Comparison of ENCODE assay signal across 18 mouse cellular contexts in the genomic region with DNA sequence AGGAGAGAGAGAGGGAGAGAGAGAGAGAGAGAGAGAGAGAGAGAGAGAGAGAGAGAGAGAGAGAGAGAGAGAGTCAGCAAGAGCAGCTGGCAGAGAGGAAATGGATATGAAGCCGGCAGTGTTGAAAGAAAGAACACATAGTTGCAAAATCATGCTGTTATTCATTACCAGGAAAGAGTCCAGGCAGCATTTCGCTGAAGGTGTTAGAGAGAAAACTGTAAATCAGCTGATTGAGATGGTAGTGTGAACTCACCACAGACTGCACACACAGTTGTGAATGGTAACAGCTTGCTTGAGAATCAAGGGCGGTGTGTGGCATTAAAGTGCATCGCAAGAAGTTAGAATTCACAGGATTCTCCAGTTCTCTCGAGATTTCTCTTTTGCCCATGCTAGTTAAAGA. TPM values are rescaled to one million over a fixed set of nuclear protein-coding genes. Genes with fewer than 3 reads are reported as not detected.
DNase-seq lines count a peak whose midpoint lies in the region; ATAC-seq lines count a peak whose summit lies in the region.
"Had no signal": no experiment of that assay in that cellular context is flagged by ENCODE, and none has a peak within 500 bp of the region (broad histone marks: within the 10 kb centered on the region; RNA-seq: fewer than 3 reads in every experiment).

No protein-coding gene starts in this region.

- H3K4me1 ChIP-seq in neural tube, embryonic 14.5 days (ENCODE audit: control insufficient read depth, insufficient read depth, low read length): no peaks in the 10 kb centered on the region
- 0 out of 2 replicates have a peak, but pooled peaks cover 2% of the 10 kb centered on the region for H3K4me1 ChIP-seq in forebrain, embryonic 16.5 days (replicated peaks; ENCODE audit: control insufficient read depth, insufficient read depth, low read length)
- H3K4me1 ChIP-seq: limb, embryonic 10.5 days; lung, embryonic 15.5 days had no signal

- H3K4me3 ChIP-seq in neural tube, embryonic 14.5 days (ENCODE audit: low read depth, low read length): no peak overlapping the region
- H3K4me3 ChIP-seq in forebrain, embryonic 16.5 days (replicated peaks; ENCODE audit: low read length): no peak overlapping the region
- H3K4me3 ChIP-seq: limb, embryonic 10.5 days; lung, embryonic 15.5 days had no signal

- H3K9me3 ChIP-seq in neural tube, embryonic 14.5 days (ENCODE audit: control insufficient read depth, low read length): no peaks in the 10 kb centered on the region
- H3K9me3 ChIP-seq in forebrain, embryonic 16.5 days (ENCODE audit: control insufficient read depth, low read length): no peaks in the 10 kb centered on the region
- H3K9me3 ChIP-seq: limb, embryonic 10.5 days; lung, embryonic 15.5 days had no signal

- no peak for ATAC-seq in neural tube, embryonic 14.5 days (ENCODE audit: low read depth)
- peak; percentile 85 for ATAC-seq in forebrain, embryonic 16.5 days

- WGBS in neural tube, embryonic 14.5 days: 63% methylated on average over 5 of the region's 5 CpGs
- 46% methylated on average over 5 of the region's 5 CpGs for WGBS in forebrain, embryonic 16.5 days

- H3K9ac ChIP-seq in neural tube, embryonic 14.5 days (replicated peaks; ENCODE audit: low read depth, low read length): no peak overlapping the region
- H3K9ac ChIP-seq in forebrain, embryonic 16.5 days (replicated peaks; ENCODE audit: low read depth, low read length): no peak overlapping the region
- H3K9ac ChIP-seq: lung, embryonic 15.5 days had no signal

- no peaks in the 10 kb centered on the region for H3K27me3 ChIP-seq in neural tube, embryonic 14.5 days (ENCODE audit: control insufficient read depth, insufficient read depth, low read length)
- no peaks in the 10 kb centered on the region for H3K27me3 ChIP-seq in forebrain, embryonic 16.5 days (replicated peaks; ENCODE audit: control insufficient read depth, insufficient read depth, low read length)
- H3K27me3 ChIP-seq: CH12.LX; lung, embryonic 15.5 days had no signal

- no peaks in the 10 kb centered on the region for H3K36me3 ChIP-seq in neural tube, embryonic 14.5 days (ENCODE audit: control insufficient read depth, insufficient read depth, low read length)
- H3K36me3 ChIP-seq in forebrain, embryonic 16.5 days (ENCODE audit: control insufficient read depth, insufficient read depth): no peaks in the 10 kb centered on the region
- H3K36me3 ChIP-seq: limb, embryonic 10.5 days; lung, embryonic 15.5 days had no signal

- no peak overlapping the region for H3K4me2 ChIP-seq in neural tube, embryonic 14.5 days (ENCODE audit: low read depth, low read length)
- H3K4me2 ChIP-seq in forebrain, embryonic 16.5 days (ENCODE audit: low read length): 0 out of 2 replicates have a peak overlapping the region, but pooled peaks have one; percentile 4
- H3K4me2 ChIP-seq: lung, embryonic 15.5 days had no signal

- peak overlapping the region; percentile 48; the same call in 1 of the 2 replicates for H3K27ac ChIP-seq in neural tube, embryonic 14.5 days (ENCODE audit: low read depth, low read length)
- no peak overlapping the region for H3K27ac ChIP-seq in forebrain, embryonic 16.5 days (ENCODE audit: low read length)
- H3K27ac ChIP-seq: limb, embryonic 10.5 days; lung, embryonic 15.5 days had no signal

- peak; percentile 42 for DNase-seq in layer of hippocampus, adult 11-12 months (ENCODE audit: low spot score)
- DNase-seq in layer of hippocampus, postnatal 10 days (ENCODE audit: low spot score in 2 of 2): no peak
- DNase-seq in neural tube, embryonic 10.5 days (ENCODE audit: extremely low spot score, low spot score): no peak
- DNase-seq in right cerebral cortex, postnatal 25 days: peak; percentile 42
- no peak for DNase-seq in spleen, postnatal 10 days (ENCODE audit: low spot score in 2 of 2)
- DNase-seq in Muller cell, postnatal 12 days (ENCODE audit: inconsistent ontology term): no peak
- DNase-seq: adrenal gland, adult 8-10 months; cerebellum, postnatal 36 days; heart, postnatal 36 days; thymus, adult 18-20 months had no signal

RNA-seq across cellular contexts. Expression of gene Gm5136, which starts 10.6 kb away (rescaled TPM):
- 1 to 10 TPM; 1.7 to 3.6 TPM for total RNA-seq in layer of hippocampus, postnatal 10 days (2021)
- 0.67 and 0.94 TPM in 2 replicates for polyA plus RNA-seq in neural tube, embryonic 14.5 days (2014; fragmentation: Nextera tagmentation; extraction: Ambion mirVana)
- polyA plus RNA-seq in forebrain, embryonic 16.5 days (2015; fragmentation: Nextera tagmentation; extraction: Ambion mirVana): 0.34 TPM in 1 of 2 replicates, not detected in the other
- total RNA-seq: CH12.LX; gastrocnemius, adult 8-10 months; heart, postnatal 36 days had no signal
- polyA plus RNA-seq: embryonic facial prominence, embryonic 14.5 days; limb, embryonic 10.5 days; lung, embryonic 15.5 days; spleen, adult 2 months had no signal

Comparison
In these comparisons a context has a peak if more than half of its experiments do, and no peak if none do; other contexts are left out.
1. DNase-seq: peak in layer of hippocampus, adult 11-12 months (single experiment) and right cerebral cortex, postnatal 25 days (single experiment); none in layer of hippocampus, postnatal 10 days (0 of 2), neural tube, embryonic 10.5 days (single experiment), spleen, postnatal 10 days (0 of 2) and Muller cell, postnatal 12 days (single experiment).